Mouse (Mus musculus) brown adipose tissue, adult 24 weeks (tissue): ENCODE results near the gene Madd. TPM values are rescaled to one million over a fixed set of nuclear protein-coding genes. Genes with fewer than 3 reads are reported as not detected.

Source experiments
- H3K27ac ChIP-seq: fragments of 200-500 bp; replicated peaks from 2 replicates; pipeline ENCODE4 v1.5.1; 2012; ENCODE audit warnings: low read depth, mild to moderate bottlenecking, low read length
- H3K4me1 ChIP-seq: fragments of 200-500 bp; 2 replicates; pipeline ENCODE4 v1.6.1; 2012; ENCODE audit warnings: low read length, mixed read lengths; ENCODE audit not compliant: control insufficient read depth, insufficient read depth, insufficient read length
- H3K4me3 ChIP-seq: fragments of 200-500 bp; 2 replicates; pipeline ENCODE4 v1.5.1; 2012; ENCODE audit warnings: low read depth, mild to moderate bottlenecking, low read length, moderate library complexity; ENCODE audit not compliant: insufficient read depth
- polyA plus RNA-seq: library from polyadenylated mRNA; stranded (reverse); fragments of >200 nt; gene quantifications from 2 replicates; pipeline ENCODE4 v1.2.4, GENCODE M21; 2012; ENCODE audit not compliant: missing spikeins, insufficient read depth, insufficient read length

Gene Madd
- 2.3 and 4.0 TPM in 2 replicates for polyA plus RNA-seq

DNA sequence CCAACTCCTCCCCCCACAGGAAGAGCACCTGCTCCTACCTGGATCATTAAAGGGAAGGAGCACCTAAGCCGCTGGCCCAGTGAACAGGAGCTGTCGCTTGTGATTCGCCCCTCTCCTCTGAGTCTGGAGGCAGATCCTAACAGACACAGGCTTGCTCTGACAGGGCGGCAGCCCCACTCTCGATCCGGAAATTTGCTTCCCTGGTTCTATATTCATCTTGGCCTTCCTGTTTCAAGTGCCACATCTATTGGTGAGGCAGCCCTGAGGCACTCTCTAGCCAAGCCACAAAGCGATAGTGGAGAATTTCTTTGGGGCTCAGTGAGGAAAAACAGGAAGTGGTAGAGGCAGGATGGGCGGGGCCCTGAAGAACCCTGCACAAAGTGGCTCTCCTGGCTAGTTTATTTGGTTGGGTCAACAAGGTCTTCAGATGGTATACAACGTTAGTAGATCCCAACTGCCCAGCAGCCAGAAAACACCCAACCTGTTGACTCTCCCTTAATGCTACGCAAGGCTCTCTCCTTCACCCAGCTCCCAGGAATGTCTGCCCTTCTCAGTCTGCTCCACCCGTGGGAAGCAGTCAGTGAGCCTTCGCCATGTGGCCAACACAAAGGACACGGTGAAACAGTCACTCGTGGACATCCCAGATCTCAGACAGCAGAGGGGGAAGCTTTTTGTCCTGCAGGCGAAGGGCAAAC is at the start of gene Madd:
Gene Madd (minus strand): TSS at position 127 of the 695 bp plus-strand sequence.
- H3K27ac ChIP-seq, result peak within 1 kb of the TSS; percentile 83
- H3K4me1 ChIP-seq, result peaks cover 10% of the 10 kb centered on the region
- H3K4me3 ChIP-seq, result peak within 1 kb of the TSS; percentile 74

DNA sequence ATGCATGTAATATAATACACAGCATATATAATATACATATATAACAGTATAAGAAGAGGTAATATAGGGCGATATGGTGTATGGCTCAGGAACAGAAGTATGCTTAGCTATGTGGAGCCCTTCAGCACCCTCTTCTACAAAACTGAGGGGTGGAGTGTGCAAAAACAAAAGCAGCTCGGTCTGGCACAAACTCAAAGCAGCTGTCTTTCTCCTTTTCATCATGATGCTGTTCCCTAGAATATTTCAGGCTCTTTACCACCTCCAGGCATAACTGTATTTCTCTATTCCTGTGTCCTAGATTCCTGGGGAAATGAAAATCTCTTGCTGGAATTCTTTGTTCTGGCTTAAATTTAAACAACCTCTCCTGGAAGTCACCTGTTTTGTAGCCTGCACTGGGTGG is 46.1 kb upstream of the Madd start:
- no peak overlapping the region for H3K4me3 ChIP-seq
- H3K4me1 ChIP-seq, result no peaks in the 10 kb centered on the region
- H3K27ac ChIP-seq, result no peak overlapping the region

DNA sequence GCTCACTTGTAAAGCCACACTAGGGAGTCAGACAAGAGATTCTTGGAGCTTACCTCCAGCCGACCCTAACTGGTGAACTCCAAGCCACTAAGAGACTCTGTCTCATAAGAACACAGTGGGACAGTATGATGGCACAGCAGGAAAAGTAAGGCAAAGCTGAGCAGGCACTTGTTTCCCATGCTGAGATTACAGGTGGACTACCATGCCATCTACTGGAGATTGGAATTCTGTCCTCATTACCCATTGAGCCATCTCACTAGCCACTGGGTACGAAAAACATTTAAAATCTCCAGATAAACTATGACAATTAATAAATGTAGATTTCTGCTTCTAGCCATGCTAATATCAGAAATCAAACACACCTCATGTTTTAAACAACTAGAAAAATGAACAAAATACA is 40.0 kb upstream of the Madd start:
- Histone ChIP-seq H3K27ac (no peak overlapping the region), H3K4me1 (no peaks in the 10 kb centered on the region), H3K4me3 (no peak overlapping the region)

DNA sequence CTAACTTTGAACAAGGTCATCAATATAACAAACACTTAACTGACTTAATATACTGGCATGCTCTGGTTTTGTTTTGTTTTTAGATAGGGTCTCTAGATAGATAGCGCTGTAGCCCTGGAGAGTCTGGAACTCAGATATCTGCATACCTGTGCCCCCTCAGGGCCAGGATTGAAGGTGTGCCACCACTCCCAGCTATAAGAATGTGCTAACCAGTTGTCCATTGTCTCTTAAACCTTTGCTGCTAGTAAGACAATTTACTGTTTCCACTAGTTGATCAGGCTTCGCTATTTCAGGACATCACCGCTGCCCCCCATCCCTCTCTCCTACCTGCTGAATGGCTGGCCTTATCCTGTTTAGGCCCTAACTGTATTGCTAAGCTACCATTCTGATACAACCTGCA is 36.9 kb upstream of the Madd start:
- no peak overlapping the region for H3K27ac ChIP-seq
- H3K4me1 ChIP-seq, result no peaks in the 10 kb centered on the region
- H3K4me3 ChIP-seq, result no peak overlapping the region

DNA sequence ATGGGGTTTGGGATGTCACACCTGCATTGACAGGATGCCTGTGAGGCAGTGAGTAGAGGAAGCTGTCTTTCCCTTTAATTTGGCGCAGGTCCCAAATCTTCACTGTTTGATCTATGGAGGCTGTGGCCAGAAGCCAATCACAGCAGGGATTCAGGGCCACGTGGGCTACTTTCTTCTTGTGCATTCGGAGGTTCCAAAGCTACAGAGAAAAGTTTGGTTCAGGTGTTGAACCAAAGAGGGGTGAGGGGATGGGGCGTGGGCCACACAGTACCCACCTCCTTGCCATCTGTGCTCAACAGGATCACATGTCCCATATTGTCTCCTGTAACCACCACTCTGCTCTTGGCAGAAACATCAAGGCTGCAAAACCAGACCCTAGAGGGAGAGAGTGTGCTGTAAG is 33.4 kb upstream of the Madd start:
- H3K27ac ChIP-seq, result no peak overlapping the region
- H3K4me1 ChIP-seq, result no peaks in the 10 kb centered on the region
- H3K4me3 ChIP-seq, result no peak overlapping the region

DNA sequence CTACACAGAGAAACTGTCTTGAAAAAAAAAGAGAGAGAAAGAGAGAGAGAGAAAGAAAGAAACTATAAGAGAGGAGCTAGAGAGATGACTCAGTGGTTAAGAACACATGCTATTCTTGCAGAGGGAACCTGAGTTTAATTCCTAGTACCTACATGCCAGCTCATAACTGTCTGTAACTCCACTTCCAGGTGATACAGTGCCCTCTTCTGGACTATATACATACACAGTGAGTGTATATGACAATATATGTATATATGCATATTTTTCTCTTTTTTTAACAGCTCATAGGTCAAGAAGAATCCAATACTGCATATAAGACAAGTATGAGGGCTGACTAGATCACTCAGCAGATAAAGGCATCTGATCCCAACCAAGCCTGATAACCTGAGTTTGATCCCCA is 29.7 kb upstream of the Madd start:
- H3K27ac ChIP-seq, result no peak overlapping the region
- H3K4me3 ChIP-seq, result no peak overlapping the region
- H3K4me1 ChIP-seq, result no peaks in the 10 kb centered on the region

DNA sequence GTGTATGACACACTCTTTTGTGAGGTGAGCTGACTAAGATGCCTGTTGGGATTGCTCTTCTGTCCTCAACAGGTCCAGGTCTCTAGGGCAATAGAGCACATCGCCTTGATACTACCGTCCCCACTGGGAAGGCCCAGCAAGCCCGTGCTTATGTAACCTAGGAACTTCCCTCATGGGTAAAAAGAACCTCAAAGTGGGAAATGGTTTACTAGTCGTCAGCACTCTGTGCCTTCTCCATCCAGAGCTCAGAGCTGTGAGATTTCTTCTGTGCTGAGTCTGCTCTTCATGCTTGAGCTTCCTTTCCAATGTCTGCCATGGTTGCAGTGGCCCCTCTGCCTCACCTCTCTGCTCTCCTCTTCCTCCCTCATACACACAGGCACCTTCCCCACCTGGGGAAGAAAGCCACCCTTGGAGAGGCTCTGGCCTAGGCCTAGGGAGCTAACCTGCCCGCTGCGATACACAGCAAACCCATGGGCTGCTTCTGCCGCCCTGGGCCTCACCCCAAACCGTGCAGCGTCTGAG is 22.7 kb upstream of the Madd start:
- peak overlapping the region; percentile 88 for H3K27ac ChIP-seq
- peaks cover 7% of the 10 kb centered on the region; the same call in 1 of the 2 replicates for H3K4me1 ChIP-seq
- no peak overlapping the region for H3K4me3 ChIP-seq

DNA sequence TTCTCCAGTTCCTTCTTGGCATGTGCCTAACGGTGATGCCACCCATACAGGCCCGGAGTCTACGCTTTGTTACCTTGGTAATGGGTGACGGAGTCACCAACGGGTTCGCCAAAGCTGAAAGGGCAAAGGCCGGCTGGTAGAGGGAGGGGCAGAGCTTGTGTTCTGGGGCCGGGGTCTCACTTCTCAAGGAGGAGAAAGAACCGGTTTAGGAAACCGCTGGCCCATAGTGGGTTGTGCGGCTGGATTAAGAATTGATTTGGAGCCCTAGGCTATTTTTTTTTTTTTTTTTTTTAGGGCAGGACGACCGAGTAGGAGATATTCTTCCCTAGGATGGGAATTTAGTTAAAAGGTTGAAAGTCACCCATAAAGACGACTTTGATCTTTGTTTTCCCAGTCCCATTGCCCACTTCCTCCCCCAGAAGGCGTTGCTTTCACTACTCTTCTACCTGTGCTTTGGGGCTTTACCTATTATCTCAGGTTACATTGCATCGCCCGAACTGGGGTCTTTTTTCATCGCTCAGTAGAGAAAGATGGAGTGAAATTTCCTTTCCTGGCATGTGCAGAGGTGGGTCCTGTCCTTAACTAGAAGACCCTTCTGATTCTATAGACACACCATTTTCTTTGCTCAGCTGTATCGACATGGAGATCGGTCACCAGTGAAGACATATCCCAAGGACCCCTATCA is 19.5 kb upstream of the Madd start:
- H3K4me3 ChIP-seq, result peak overlapping the region; percentile 84
- H3K4me1 ChIP-seq, result peaks cover 7% of the 10 kb centered on the region; the same call in 1 of the 2 replicates
- H3K27ac ChIP-seq, result peak overlapping the region; percentile 75

DNA sequence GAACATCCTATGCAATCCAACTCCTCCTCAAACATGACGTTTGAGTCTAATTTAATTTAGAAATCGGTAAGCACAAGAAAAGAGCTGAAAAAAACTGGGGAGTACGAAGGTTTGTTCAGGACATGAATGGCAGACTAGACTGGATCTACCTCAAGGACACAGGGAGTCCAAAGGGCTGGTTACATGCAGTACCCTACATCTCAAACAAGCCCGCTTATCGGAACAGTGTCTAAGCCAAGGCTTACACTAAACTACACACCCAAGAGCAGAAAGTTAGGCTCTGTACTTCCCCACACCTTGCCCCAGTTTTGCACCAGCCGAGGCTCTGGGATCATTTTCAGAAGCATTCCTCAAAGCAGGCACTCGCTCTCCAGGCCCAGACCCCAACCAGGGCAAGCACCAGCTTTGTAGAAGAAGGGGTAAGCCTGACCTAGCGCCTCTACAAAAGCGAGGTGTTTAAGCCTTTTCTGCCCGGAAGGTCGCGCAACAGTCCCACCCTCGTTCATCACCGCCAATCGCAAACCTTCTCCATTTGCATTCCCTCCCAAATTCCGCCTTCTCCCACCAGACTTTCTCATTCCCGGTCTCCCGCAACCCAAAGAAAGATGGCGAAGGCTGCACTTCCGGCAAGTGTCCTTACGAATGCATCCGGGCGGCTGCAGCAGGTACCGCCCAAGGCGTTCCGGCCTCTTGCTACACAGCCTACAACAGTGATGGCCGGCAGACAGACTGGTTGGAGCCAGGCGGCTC is 18.8 kb upstream of the Madd start, which contains the start of the genes Nr1h3 and Acp2:
Gene Nr1h3 (minus strand): TSS at position 613 of the 750 bp plus-strand sequence.
Gene Acp2 (plus strand): TSS at position 664 of the 750 bp plus-strand sequence.
- H3K27ac ChIP-seq, result peak within 1 kb of the TSS; percentile 80
- peaks cover 8% of the 10 kb centered on the region; the same call in 1 of the 2 replicates for H3K4me1 ChIP-seq
- H3K4me3 ChIP-seq, result peak within 1 kb of the TSS; percentile 84

DNA sequence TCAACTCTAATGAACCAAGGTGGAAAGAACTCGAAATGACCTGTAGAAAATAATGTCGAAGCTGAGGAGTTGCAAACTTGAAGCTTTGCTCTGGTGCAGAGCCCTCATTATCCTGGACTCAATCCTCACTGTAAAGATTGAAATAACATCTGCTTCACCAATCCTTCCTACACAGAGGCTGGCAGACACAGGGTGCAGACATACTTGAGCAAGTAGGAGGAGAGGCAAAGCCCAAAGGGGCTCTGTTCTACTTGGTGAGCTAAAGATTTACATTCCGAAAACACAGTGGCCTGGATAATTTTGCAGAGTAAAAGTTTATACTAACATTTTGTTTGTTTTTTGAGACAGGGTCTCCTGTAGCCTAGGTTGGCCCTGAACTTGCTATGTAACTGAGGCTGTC is 15.3 kb upstream of the Madd start:
- no peak overlapping the region for H3K4me3 ChIP-seq
- H3K27ac ChIP-seq, result no peak overlapping the region
- H3K4me1 ChIP-seq, result peaks cover 23% of the 10 kb centered on the region

DNA sequence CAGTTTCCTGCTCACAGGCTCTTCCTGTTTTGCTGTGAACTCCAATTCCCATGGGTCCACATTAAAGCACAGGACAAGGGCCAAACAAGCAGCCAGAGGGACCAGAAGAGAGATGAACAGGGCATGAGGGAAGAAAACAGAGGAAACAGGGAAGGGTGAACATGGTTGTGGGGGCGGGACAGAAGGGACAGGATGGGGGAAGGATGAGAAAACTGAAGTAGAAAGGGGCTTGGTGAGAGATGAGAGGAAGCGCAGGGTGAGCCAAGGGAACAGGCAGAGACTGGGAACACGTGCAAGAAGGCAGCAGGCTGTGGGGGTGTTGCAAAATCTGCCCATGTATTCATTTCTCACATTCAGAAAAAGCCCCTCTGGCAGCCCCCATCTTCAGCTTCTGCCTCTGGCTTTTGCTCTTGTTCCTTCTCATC is 13.0 kb upstream of the Madd start:
- Histone ChIP-seq H3K4me3 (no peak overlapping the region), H3K27ac (peak overlapping the region; percentile 71), H3K4me1 (peaks cover 20% of the 10 kb centered on the region)

DNA sequence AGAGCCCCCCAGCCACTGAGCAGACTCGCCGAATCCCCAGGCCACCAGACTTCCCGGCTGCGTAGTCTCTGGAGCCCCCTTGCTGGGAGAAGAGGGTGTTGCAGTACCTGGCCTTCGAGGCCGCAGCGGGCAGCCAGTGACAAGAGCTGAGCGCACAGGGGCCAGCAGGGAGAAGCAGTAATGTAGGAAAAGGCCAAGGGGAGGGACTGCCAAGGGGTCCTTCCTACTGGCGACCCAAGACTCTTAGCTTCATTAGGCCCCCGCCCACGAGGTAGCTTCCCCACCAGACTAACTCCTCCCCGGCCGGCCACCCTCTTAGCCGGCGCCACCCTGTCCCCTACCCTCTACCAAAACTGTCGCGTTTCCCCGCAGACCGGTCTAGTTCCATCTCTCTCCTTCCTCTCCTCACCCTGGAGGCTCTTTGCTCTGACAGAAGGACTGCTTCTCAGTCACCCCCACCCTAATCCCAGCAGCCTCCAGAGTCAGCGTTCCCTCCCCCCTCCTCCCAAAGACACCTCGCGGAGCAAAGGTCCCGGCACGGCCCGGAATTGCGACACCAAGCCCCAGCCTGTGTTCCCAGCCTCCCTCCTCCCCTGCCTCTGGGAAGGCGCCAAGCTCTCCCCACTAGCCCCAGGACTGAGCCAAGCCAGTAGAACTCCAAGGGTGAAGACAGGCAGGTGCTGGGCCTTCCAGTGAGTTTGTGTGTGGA is 11.1 kb upstream of the Madd start:
- Histone ChIP-seq H3K4me3 (peak overlapping the region; percentile 81), H3K27ac (peak overlapping the region; percentile 98), H3K4me1 (peaks cover 20% of the 10 kb centered on the region)

DNA sequence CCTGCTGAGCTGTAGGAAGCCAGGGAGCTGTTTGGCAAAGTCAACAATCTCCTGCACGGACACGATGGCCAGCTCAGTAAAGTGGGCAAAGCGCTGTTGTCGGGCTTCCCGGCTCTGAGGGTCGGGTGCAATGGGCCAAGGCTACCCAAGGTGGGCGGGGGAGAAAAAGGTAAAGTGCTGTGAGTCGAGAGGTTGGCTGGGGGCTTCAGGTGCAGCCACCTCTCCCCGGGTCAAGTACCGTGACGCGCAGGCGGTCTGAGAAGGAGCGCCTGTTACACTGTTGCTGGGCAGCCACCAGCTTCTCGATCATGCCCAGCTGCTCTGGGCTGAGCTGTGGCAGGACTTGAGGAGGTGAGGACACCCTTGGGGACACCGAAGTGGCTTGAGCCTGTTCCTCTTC is 6.9 kb upstream of the Madd start:
- no peak overlapping the region for H3K27ac ChIP-seq
- H3K4me3 ChIP-seq, result no peak overlapping the region
- peaks cover 3% of the 10 kb centered on the region; the same call in 1 of the 2 replicates for H3K4me1 ChIP-seq

DNA sequence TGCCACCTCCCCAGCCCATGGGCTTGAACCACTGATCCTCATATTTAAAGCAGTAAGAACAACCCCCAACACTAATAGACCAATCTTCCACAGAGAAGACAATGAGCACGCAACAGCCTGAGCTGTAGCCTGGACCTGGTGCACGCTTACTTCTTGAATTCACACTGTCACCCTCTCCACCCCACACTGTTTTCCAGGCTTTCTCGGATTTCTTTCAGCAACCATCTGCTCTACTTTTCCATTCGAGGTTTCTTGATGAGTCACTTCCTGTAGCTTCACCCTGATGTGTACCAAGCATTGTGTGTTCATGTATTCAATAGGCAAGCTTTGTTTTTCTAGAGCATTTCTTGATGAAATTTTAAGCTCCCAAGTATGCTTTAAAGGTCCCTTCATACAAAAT is 3.8 kb upstream of the Madd start:
- no peak overlapping the region for H3K27ac ChIP-seq
- no peak overlapping the region for H3K4me3 ChIP-seq
- H3K4me1 ChIP-seq, result peaks cover 7% of the 10 kb centered on the region; the same call in 1 of the 2 replicates
